Mouse (Mus musculus) forebrain, postnatal 0 days (tissue): ENCODE results near the gene Npb. TPM values are rescaled to one million over a fixed set of nuclear protein-coding genes. Genes with fewer than 3 reads are reported as not detected.
A peak's percentile ranks its signal among the peaks of the same experiment; 100 is the strongest.

Experiments
- ATAC-seq: fragments of 200-750 bp; cut with Nextera tagmentation; 2 replicates; pipeline ENCODE4 v1.8.0; 2017; ENCODE audit warnings: mild to moderate bottlenecking, moderate library complexity
- DNase-seq: peaks from one replicate; pipeline ENCODE4 v3.0.0-alpha.2; 2015
- H3K27ac ChIP-seq: fragments of 300-500 bp; sonication (generic); 2 replicates; pipeline ENCODE4 v1.5.1; 2014; ENCODE audit warnings: low read depth, mild to moderate bottlenecking, antibody characterized with exemption, low read length, moderate library complexity, mixed read lengths
- H3K27me3 ChIP-seq: fragments of 300-500 bp; sonication (generic); 2 replicates; pipeline ENCODE4 v1.6.1; 2014; ENCODE audit warnings: mild to moderate bottlenecking, low read length, mixed read lengths; ENCODE audit not compliant: insufficient read depth
- H3K36me3 ChIP-seq: fragments of 300-500 bp; sonication (generic); 2 replicates; pipeline ENCODE4 v1.6.1; 2014; ENCODE audit warnings: mild to moderate bottlenecking, moderate library complexity; ENCODE audit not compliant: insufficient read depth
- H3K4me1 ChIP-seq: fragments of 300-500 bp; sonication (generic); 2 replicates; pipeline ENCODE4 v1.6.1; 2014; ENCODE audit warnings: antibody characterized with exemption; ENCODE audit not compliant: insufficient read depth
- H3K4me2 ChIP-seq: fragments of 300-500 bp; sonication (generic); 2 replicates; pipeline ENCODE4 v1.6.1; 2014; ENCODE audit warnings: low read depth, mild to moderate bottlenecking, moderate library complexity
- H3K4me3 ChIP-seq: fragments of 300-500 bp; sonication (generic); 2 replicates; pipeline ENCODE4 v1.5.1; 2014; ENCODE audit warnings: low read depth, low read length, mixed read lengths
- H3K9ac ChIP-seq: fragments of 300-500 bp; sonication (generic); 2 replicates; pipeline ENCODE4 v1.6.1; 2014; ENCODE audit warnings: mild to moderate bottlenecking
- H3K9me3 ChIP-seq: fragments of 300-500 bp; sonication (generic); 2 replicates; pipeline ENCODE4 v1.6.1; 2016; ENCODE audit warnings: low read length
- CTCF ChIP-seq: sonication (generic); IDR thresholded peaks from 2 replicates; pipeline ENCODE4 v1.5.1; 2016; ENCODE audit warnings: antibody characterized with exemption, control low read depth, low read depth
- WGBS: fragments of 180-500 bp; shearing (Covaris S2); extraction: QIAGEN DNeasy Blood & Tissue Kit; methylation state at CpG from one replicate; pipeline ENCODE4 v1.1.7; 2014; 5-methylcytosine and 5-hydroxymethylcytosine counted together
- polyA plus RNA-seq: library from polyadenylated mRNA; unstranded; fragments of >200 nt; fragmentation: Nextera tagmentation; extraction: Ambion mirVana; gene quantifications from 2 replicates; pipeline ENCODE4 v1.2.1, GENCODE M21; 2015
- total RNA-seq: library from RNA; depleted of rRNA; stranded (reverse); fragments of >200 nt; gene quantifications from 2 replicates; pipeline ENCODE4 v1.2.3, GENCODE M21; 2014

Npb gene
- total and polyA plus RNA-seq, 2 experiments from 2014 or later: 0.42 TPM; not detected in 1

DNA sequence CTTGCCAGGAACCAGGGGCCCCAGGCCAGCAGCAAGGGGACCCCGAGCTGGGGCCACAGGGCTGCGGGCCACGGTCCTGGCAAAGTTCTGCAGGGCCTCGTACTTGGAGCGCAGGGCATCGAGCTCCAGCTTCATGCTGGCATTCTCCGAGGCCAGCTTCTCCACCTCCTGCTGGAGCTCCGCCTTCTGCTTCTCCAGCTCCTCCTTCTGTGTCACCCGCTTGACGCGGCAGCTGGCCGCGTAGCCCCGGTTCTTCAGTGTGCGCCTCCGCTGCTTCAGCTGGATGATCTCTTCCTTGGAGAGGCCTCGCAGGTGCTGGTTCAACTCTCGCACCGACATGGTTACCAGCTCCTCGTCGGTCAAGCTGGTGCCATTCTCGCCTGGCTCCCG lies 21.1 kb downstream of the Npb start:
- ATAC-seq (no peak), DNase-seq (no peak)

DNA sequence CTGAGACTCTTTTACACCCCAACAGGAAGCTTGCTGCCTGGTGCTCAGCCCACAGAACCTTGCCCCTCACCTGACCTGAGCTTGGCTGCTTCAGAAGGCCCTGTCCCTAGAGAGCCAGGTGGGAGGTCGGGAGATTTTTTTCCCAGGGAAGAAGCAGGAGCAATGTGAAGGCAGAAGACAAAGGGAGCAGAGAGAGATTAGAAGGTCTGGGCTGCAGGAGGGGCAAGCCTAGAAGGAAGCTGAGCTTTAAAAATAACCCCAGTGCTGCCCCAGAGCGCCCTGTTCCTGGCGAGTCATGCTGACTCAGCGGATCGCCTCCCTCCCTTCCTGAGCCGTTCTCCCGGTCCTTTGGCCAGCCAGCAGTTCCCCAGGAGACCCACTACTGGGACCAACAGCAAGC lies 21.6 kb downstream of the Npb start:
- Histone ChIP-seq H3K4me3 (no peak overlapping the region), H3K9me3 (no peaks in the 10 kb centered on the region), H3K36me3 (peaks cover 22% of the 10 kb centered on the region), H3K4me2 (no peak overlapping the region), H3K4me1 (peaks cover 11% of the 10 kb centered on the region), H3K27me3 (no peaks in the 10 kb centered on the region), H3K9ac (no peak overlapping the region), H3K27ac (no peak overlapping the region; the same call in 1 of the 2 replicates)
- 39% methylated on average over 7 of the region's 7 CpGs for WGBS
- DNase-seq: no peak
- no peak for TF ChIP-seq CTCF
- ATAC-seq: no peak

More for the DNA sequence above, 21.1 kb downstream of the Npb start:
- Histone ChIP-seq H3K27ac (no peak overlapping the region), H3K4me1 (peaks cover 11% of the 10 kb centered on the region), H3K4me2 (no peak overlapping the region), H3K27me3 (no peaks in the 10 kb centered on the region), H3K4me3 (no peak overlapping the region), H3K36me3 (peaks cover 22% of the 10 kb centered on the region), H3K9me3 (no peaks in the 10 kb centered on the region), H3K9ac (no peak overlapping the region)
- WGBS: 70% methylated on average over 23 of the region's 23 CpGs
- TF ChIP-seq CTCF: no peak

- H3K4me3 ChIP-seq: no peak overlapping the region
- H3K4me2 ChIP-seq: no peak overlapping the region
- peaks cover 22% of the 10 kb centered on the region for H3K36me3 ChIP-seq
- H3K9me3 ChIP-seq: no peaks in the 10 kb centered on the region
- DNase-seq (no peak), ATAC-seq (no peak)
- no peak overlapping the region for H3K9ac ChIP-seq
- H3K4me1 ChIP-seq: peaks cover 6% of the 10 kb centered on the region
- no peaks in the 10 kb centered on the region for H3K27me3 ChIP-seq
- 30% methylated on average over 5 of the region's 5 CpGs for WGBS
- no peak for TF ChIP-seq CTCF
- H3K27ac ChIP-seq: no peak overlapping the region; the same call in 1 of the 2 replicates
Measured at GRCm38 (mm10) chr11:120630401-120630871, 22.2 kb downstream of the Npb start.

- Histone ChIP-seq H3K36me3 (peaks cover 22% of the 10 kb centered on the region), H3K9me3 (no peaks in the 10 kb centered on the region), H3K27me3 (no peaks in the 10 kb centered on the region), H3K9ac (no peak overlapping the region), H3K4me3 (no peak overlapping the region), H3K4me2 (0 out of 2 replicates have a peak overlapping the region, but pooled peaks have one; percentile 90), H3K4me1 (peaks cover 6% of the 10 kb centered on the region; the same call in 1 of the 2 replicates), H3K27ac (no peak overlapping the region)
- ATAC-seq (no peak), DNase-seq (no peak)
- 38% methylated on average over 7 of the region's 7 CpGs for WGBS
- TF ChIP-seq CTCF: no peak
Measured at GRCm38 (mm10) chr11:120630881-120631725, 22.8 kb downstream of the Npb start.

DNA sequence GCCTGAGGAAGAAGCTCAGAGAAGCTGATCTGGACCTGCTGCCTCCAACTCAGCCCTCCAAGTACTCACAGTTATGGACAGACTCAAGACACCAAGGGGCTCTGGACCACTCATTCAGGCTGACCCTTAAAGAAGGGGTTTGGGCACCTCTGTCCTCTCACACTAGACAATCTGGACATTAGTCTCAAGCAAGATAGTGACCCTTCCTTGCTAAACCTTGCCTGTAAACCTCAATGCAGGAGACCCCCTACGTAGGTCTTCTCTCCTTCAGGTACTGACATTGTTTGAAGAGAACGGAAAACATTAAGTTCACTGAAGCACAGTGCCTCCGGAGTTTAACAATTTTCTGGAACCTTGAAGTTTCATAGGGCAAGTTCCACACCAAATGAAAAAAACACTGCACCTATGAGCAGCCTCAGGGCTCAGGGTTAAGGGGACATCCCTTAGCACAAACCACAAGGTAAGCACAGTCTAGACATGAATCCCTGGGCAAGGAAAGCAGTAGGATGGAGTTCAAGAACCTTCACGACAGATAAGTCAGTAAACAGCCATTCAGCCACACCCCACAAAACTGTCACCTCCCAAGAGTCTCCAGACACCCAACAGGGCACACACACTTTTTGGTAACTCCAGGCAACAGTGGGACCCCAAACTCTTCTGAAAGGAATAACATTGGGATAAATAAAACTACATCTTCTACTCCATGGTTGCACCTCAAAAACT lies 23.6 kb downstream of the Npb start:
- Histone ChIP-seq H3K27me3 (no peaks in the 10 kb centered on the region), H3K27ac (no peak overlapping the region), H3K36me3 (peaks cover 19% of the 10 kb centered on the region), H3K4me2 (peak overlapping the region; percentile 90), H3K9me3 (no peaks in the 10 kb centered on the region), H3K4me1 (peaks cover 6% of the 10 kb centered on the region; the same call in 1 of the 2 replicates), H3K9ac (peak overlapping the region; percentile 85), H3K4me3 (peak overlapping the region; percentile 97)
- WGBS: 63% methylated on average over 4 of the region's 4 CpGs
- TF ChIP-seq CTCF: no peak
- DNase-seq (no peak), ATAC-seq (no peak)

GRCm38 (mm10) chr11:120632559-120633519 lies 24.6 kb downstream of the Npb start:
- peak overlapping the region; percentile 83 for H3K27ac ChIP-seq
- H3K4me1 ChIP-seq: peaks cover 6% of the 10 kb centered on the region; the same call in 1 of the 2 replicates
- DNase-seq: peak; percentile 63
- H3K27me3 ChIP-seq: no peaks in the 10 kb centered on the region
- no peak for TF ChIP-seq CTCF
- peak; percentile 78 for ATAC-seq
- H3K9ac ChIP-seq: peak overlapping the region; percentile 85
- under 1% methylated on average over 102 of the region's 116 CpGs for whole genome bisulfite sequencing
- H3K4me2 ChIP-seq: peak overlapping the region; percentile 90
- H3K36me3 ChIP-seq: peaks cover 11% of the 10 kb centered on the region
- peak overlapping the region; percentile 97 for H3K4me3 ChIP-seq
- no peaks in the 10 kb centered on the region for H3K9me3 ChIP-seq
